Mouse (Mus musculus): Measurements from ENCODE around the gene Vps9d1.

GRCm38 (mm10) chr8:123232553-123232952, 21.6 kb downstream of the Vps9d1 start:
- TF ChIP-seq POLR2A (IDR thresholded peaks at IDR 0.05; ENCODE audit: control insufficient read depth, extremely low read depth, insufficient read depth, low read length, poor library complexity) (no peak), CTCF (IDR thresholded peaks at IDR 0.05; ENCODE audit: borderline replicate concordance, control insufficient read depth, extremely low read depth, insufficient read depth, low read length, poor library complexity) (no peak)

Measured in thymus, adult 2 months (tissue).